Mouse (Mus musculus): Measurements from ENCODE around the gene Prss23.

DNA sequence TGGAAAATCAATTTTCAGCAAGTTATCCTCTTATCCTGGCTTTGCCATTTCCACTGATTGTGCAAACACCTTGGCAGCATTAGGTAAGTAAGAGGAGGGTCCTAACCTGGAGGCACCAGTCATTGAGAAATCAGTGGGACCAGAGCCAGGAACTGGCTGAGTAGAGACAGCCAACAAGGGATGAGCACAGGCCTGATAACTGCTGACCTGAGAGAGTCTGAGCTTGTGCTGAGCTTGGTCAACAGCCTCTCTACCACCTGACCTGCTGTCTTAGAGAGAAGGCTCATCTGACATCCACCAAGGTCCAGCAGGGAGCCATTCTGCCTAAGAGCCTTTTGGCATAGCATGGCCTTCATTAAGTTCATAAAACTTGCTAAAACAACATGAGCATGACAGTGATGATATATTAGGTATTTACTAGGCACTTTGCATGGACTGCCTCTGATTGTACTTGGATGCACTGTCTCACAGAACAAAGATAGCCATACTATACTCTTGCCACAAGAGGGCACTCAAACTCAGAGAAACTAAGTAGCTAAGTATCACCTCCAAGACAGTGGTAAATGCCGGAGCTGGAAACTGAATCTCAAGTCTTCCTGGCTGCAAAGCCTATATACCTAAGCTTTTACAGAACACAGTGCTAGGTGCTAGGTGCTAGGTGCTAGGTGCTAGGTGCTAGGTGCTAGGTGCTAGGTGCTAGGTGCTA lies 49.5 kb downstream of the Prss23 start:
- TF ChIP-seq CTCF (IDR thresholded peaks at IDR 0.05) = peak; percentile 89
- no peak for TF ChIP-seq POLR2A (IDR thresholded peaks at IDR 0.05; ENCODE audit: insufficient read depth, low read depth, low read length)

All from heart, adult 2 months (tissue).